Mouse (Mus musculus) small intestine, adult 2 months (tissue): ENCODE results near the gene Lama2. TPM values are rescaled to one million over a fixed set of nuclear protein-coding genes. Genes with fewer than 3 reads are reported as not detected.

Source experiments
- H3K27ac ChIP-seq: fragments of 200-500 bp; 2 replicates; pipeline ENCODE4 v1.5.1; 2012; ENCODE audit warnings: low read depth, low read length, control low read depth, inconsistent platforms; ENCODE audit not compliant: insufficient read depth
- H3K27me3 ChIP-seq: fragments of 200-500 bp; 2 replicates; pipeline ENCODE4 v1.6.1; 2012; ENCODE audit warnings: mild to moderate bottlenecking, moderate library complexity, low read length, inconsistent platforms; ENCODE audit not compliant: control insufficient read depth, insufficient read depth
- H3K36me3 ChIP-seq: fragments of 200-500 bp; 2 replicates; pipeline ENCODE4 v1.6.1; 2012; ENCODE audit warnings: mild to moderate bottlenecking, low read length, control low read depth, inconsistent platforms; ENCODE audit not compliant: control insufficient read depth, insufficient read depth
- H3K4me1 ChIP-seq: fragments of 200-500 bp; 2 replicates; pipeline ENCODE4 v1.6.1; 2012; ENCODE audit warnings: low read length, inconsistent platforms, mixed read lengths; ENCODE audit not compliant: control insufficient read depth, insufficient read depth, insufficient read length
- H3K4me3 ChIP-seq: fragments of 200-500 bp; 2 replicates; pipeline ENCODE4 v1.5.1; 2012; ENCODE audit warnings: low read depth, mild to moderate bottlenecking, control low read depth, inconsistent platforms, low read length, moderate library complexity
- CTCF ChIP-seq: fragments of 200-500 bp; IDR thresholded peaks from 2 replicates; pipeline ENCODE4 v1.5.1; 2012; ENCODE audit warnings: low read depth, mild to moderate bottlenecking, control low read depth, inconsistent platforms, low read length, moderate library complexity, mixed read lengths; ENCODE audit not compliant: insufficient replicate concordance, insufficient read length; ENCODE audit errors: extremely low read depth
- POLR2A ChIP-seq: fragments of 200-500 bp; IDR thresholded peaks from 2 replicates; pipeline ENCODE4 v1.6.1; 2012; ENCODE audit warnings: low read depth, mild to moderate bottlenecking, control low read depth, inconsistent platforms, low read length, moderate library complexity
- WGBS: fragments of 180-500 bp; shearing (Covaris S2); methylation state at CpG from one replicate; pipeline ENCODE4 v1.1.7; 2018; 5-methylcytosine and 5-hydroxymethylcytosine counted together
- polyA plus RNA-seq: library from polyadenylated mRNA; depleted of rRNA; stranded (reverse); fragments of >200 nt; gene quantifications from 2 replicates; pipeline ENCODE4 v1.2.3, GENCODE M21; 2012; rRNA removed

Lama2 gene
- 0.93 and 1.7 TPM in 2 replicates for polyA plus RNA-seq

GRCm38 (mm10) chr10:27619658-27620057, at the start of gene Lama2:
Gene Lama2 (minus strand): TSS chr10:27619758.
- Histone ChIP-seq H3K27ac (no peak within 1 kb of the TSS), H3K36me3 (no peaks in the 10 kb centered on the region), H3K27me3 (no peaks in the 10 kb centered on the region), H3K4me1 (no peaks in the 10 kb centered on the region), H3K4me3 (no peak within 1 kb of the TSS)
- no peak for TF ChIP-seq POLR2A
- TF ChIP-seq CTCF, result no peak
- 91% methylated on average over 3 of the region's 3 CpGs for WGBS

- Histone ChIP-seq H3K36me3 (no peaks in the 10 kb centered on the region), H3K27me3 (no peaks in the 10 kb centered on the region), H3K27ac (no peak overlapping the region), H3K4me1 (no peaks in the 10 kb centered on the region), H3K4me3 (no peak overlapping the region)
- WGBS, result 74% methylated on average over 1 of the region's 1 CpGs
- TF ChIP-seq POLR2A (no peak), CTCF (no peak)
Observed at GRCm38 (mm10) chr10:27664391-27664790, 44.8 kb upstream of the Lama2 start.

GRCm38 (mm10) chr10:27663396-27663795, 43.8 kb upstream of the Lama2 start:
- TF ChIP-seq CTCF (no peak), POLR2A (no peak)

GRCm38 (mm10) chr10:27654164-27654563, 34.6 kb upstream of the Lama2 start:
- TF ChIP-seq POLR2A, result no peak
- no peak for TF ChIP-seq CTCF
- no peak overlapping the region for H3K27ac ChIP-seq
- no peak overlapping the region for H3K4me3 ChIP-seq
- 73% methylated on average over 4 of the region's 4 CpGs for WGBS
- no peaks in the 10 kb centered on the region for H3K4me1 ChIP-seq
- no peaks in the 10 kb centered on the region for H3K36me3 ChIP-seq
- H3K27me3 ChIP-seq, result no peaks in the 10 kb centered on the region

More at GRCm38 (mm10) chr10:27663396-27663795, 43.8 kb upstream of the Lama2 start:
- WGBS, result 19% methylated on average over 1 of the region's 1 CpGs
- Histone ChIP-seq H3K27ac (no peak overlapping the region), H3K27me3 (no peaks in the 10 kb centered on the region), H3K4me3 (no peak overlapping the region), H3K36me3 (no peaks in the 10 kb centered on the region), H3K4me1 (no peaks in the 10 kb centered on the region)

GRCm38 (mm10) chr10:27652694-27653335, 33.3 kb upstream of the Lama2 start:
- TF ChIP-seq POLR2A (no peak), CTCF (no peak)
- Histone ChIP-seq H3K27me3 (no peaks in the 10 kb centered on the region), H3K27ac (no peak overlapping the region), H3K4me3 (no peak overlapping the region), H3K4me1 (no peaks in the 10 kb centered on the region), H3K36me3 (no peaks in the 10 kb centered on the region)
- WGBS, result 53% methylated on average over 8 of the region's 8 CpGs

GRCm38 (mm10) chr10:27635721-27636120, 16.2 kb upstream of the Lama2 start:
- H3K27ac ChIP-seq, result no peak overlapping the region
- H3K4me1 ChIP-seq, result no peaks in the 10 kb centered on the region
- H3K27me3 ChIP-seq, result no peaks in the 10 kb centered on the region
- H3K4me3 ChIP-seq, result no peak overlapping the region
- 64% methylated on average over 2 of the region's 2 CpGs for WGBS
- no peaks in the 10 kb centered on the region for H3K36me3 ChIP-seq
- no peak for TF ChIP-seq CTCF
- TF ChIP-seq POLR2A, result no peak

- H3K4me3 ChIP-seq, result no peak overlapping the region
- no peaks in the 10 kb centered on the region for H3K36me3 ChIP-seq
- no peak overlapping the region for H3K27ac ChIP-seq
- 89% methylated on average over 4 of the region's 4 CpGs for WGBS
- TF ChIP-seq POLR2A, result no peak
- TF ChIP-seq CTCF, result no peak
- no peaks in the 10 kb centered on the region for H3K4me1 ChIP-seq
- H3K27me3 ChIP-seq, result no peaks in the 10 kb centered on the region
Observed at GRCm38 (mm10) chr10:27631002-27631401, 11.4 kb upstream of the Lama2 start.
